Mouse (Mus musculus): ENCODE results near the gene Rps10. TPM values are rescaled to one million over a fixed set of nuclear protein-coding genes. Genes with fewer than 3 reads are reported as not detected.
A peak's percentile ranks its signal among the peaks of the same experiment; 100 is the strongest.

The Rps10 gene
- polyA plus RNA-seq, 1 experiment = 488 TPM

GRCm38 (mm10) chr17:27621705-27622531, 14.6 kb downstream of the Rps10 start:
- peak; percentile 38 to 54 for DNase-seq
- no peaks in the 10 kb centered on the region for H3K27me3 ChIP-seq (ENCODE audit: control insufficient read depth, insufficient read depth, low read length)
- TF ChIP-seq CTCF (IDR thresholded peaks at IDR 0.05; ENCODE audit: borderline replicate concordance, insufficient read depth, low read depth, low read length) (no peak), POLR2A (IDR thresholded peaks at IDR 0.05; ENCODE audit: borderline replicate concordance, insufficient read depth, low read length) (no peak)
- H3K4me3 ChIP-seq (replicated peaks; ENCODE audit: insufficient read depth, low read depth, low read length) = peak overlapping the region; percentile 79
- H3K4me1 ChIP-seq (ENCODE audit: control insufficient read depth, insufficient read depth, low read length) = peaks cover 18% of the 10 kb centered on the region
- H3K27ac ChIP-seq (ENCODE audit: insufficient read depth, low read length) = peak overlapping the region; percentile 60; the same call in 1 of the 2 replicates
- WGBS = 1% methylated on average over 23 of the region's 23 CpGs

- TF ChIP-seq CTCF (IDR thresholded peaks at IDR 0.05; ENCODE audit: borderline replicate concordance, insufficient read depth, low read depth, low read length) = no peak
- no peak for TF ChIP-seq POLR2A (IDR thresholded peaks at IDR 0.05; ENCODE audit: borderline replicate concordance, insufficient read depth, low read length)
- 6% methylated on average over 8 of the region's 8 CpGs for WGBS
Measured at GRCm38 (mm10) chr17:27621161-27621560, 15.3 kb downstream of the Rps10 start.

GRCm38 (mm10) chr17:27615388-27615787, 21.1 kb downstream of the Rps10 start:
- Histone ChIP-seq H3K4me3 (replicated peaks; ENCODE audit: insufficient read depth, low read depth, low read length) (no peak overlapping the region), H3K27me3 (ENCODE audit: control insufficient read depth, insufficient read depth, low read length) (no peaks in the 10 kb centered on the region), H3K27ac (ENCODE audit: insufficient read depth, low read length) (no peak overlapping the region), H3K4me1 (ENCODE audit: control insufficient read depth, insufficient read depth, low read length) (peaks cover 56% of the 10 kb centered on the region)
- TF ChIP-seq CTCF (IDR thresholded peaks at IDR 0.05; ENCODE audit: borderline replicate concordance, insufficient read depth, low read depth, low read length) (no peak), POLR2A (IDR thresholded peaks at IDR 0.05; ENCODE audit: borderline replicate concordance, insufficient read depth, low read length) (no peak)
- WGBS = 24% methylated on average over 7 of the region's 7 CpGs
- DNase-seq = no peak

More at GRCm38 (mm10) chr17:27621161-27621560, 15.3 kb downstream of the Rps10 start:
- Histone ChIP-seq H3K4me1 (ENCODE audit: control insufficient read depth, insufficient read depth, low read length) (peaks cover 18% of the 10 kb centered on the region), H3K27ac (ENCODE audit: insufficient read depth, low read length) (peak overlapping the region; percentile 58; the same call in 1 of the 2 replicates), H3K27me3 (ENCODE audit: control insufficient read depth, insufficient read depth, low read length) (no peaks in the 10 kb centered on the region), H3K4me3 (replicated peaks; ENCODE audit: insufficient read depth, low read depth, low read length) (peak overlapping the region; percentile 79)
- peak in 1 of 2 experiments; percentile 29 for DNase-seq

GRCm38 (mm10) chr17:27613016-27613415, 23.5 kb downstream of the Rps10 start:
- no peaks in the 10 kb centered on the region for H3K27me3 ChIP-seq (ENCODE audit: control insufficient read depth, insufficient read depth, low read length)
- DNase-seq = peak in 1 of 2 experiments; percentile 58
- TF ChIP-seq CTCF (IDR thresholded peaks at IDR 0.05; ENCODE audit: borderline replicate concordance, insufficient read depth, low read depth, low read length) (no peak), POLR2A (IDR thresholded peaks at IDR 0.05; ENCODE audit: borderline replicate concordance, insufficient read depth, low read length) (no peak)
- H3K4me1 ChIP-seq (ENCODE audit: control insufficient read depth, insufficient read depth, low read length) = peaks cover 61% of the 10 kb centered on the region
- peak overlapping the region; percentile 62 for H3K27ac ChIP-seq (ENCODE audit: insufficient read depth, low read length)
- 7% methylated on average over 4 of the region's 4 CpGs for WGBS
- no peak overlapping the region for H3K4me3 ChIP-seq (replicated peaks; ENCODE audit: insufficient read depth, low read depth, low read length)

GRCm38 (mm10) chr17:27611994-27612393, 24.5 kb downstream of the Rps10 start:
- Histone ChIP-seq H3K27ac (ENCODE audit: insufficient read depth, low read length) (peak overlapping the region; percentile 47), H3K4me3 (replicated peaks; ENCODE audit: insufficient read depth, low read depth, low read length) (no peak overlapping the region), H3K27me3 (ENCODE audit: control insufficient read depth, insufficient read depth, low read length) (no peaks in the 10 kb centered on the region), H3K4me1 (ENCODE audit: control insufficient read depth, insufficient read depth, low read length) (peaks cover 60% of the 10 kb centered on the region)
- DNase-seq = no peak
- TF ChIP-seq CTCF (IDR thresholded peaks at IDR 0.05; ENCODE audit: borderline replicate concordance, insufficient read depth, low read depth, low read length) (no peak), POLR2A (IDR thresholded peaks at IDR 0.05; ENCODE audit: borderline replicate concordance, insufficient read depth, low read length) (no peak)
- WGBS = 59% methylated on average over 5 of the region's 5 CpGs

- Histone ChIP-seq H3K4me3 (replicated peaks; ENCODE audit: insufficient read depth, low read depth, low read length) (no peak overlapping the region), H3K27me3 (ENCODE audit: control insufficient read depth, insufficient read depth, low read length) (no peaks in the 10 kb centered on the region), H3K4me1 (ENCODE audit: control insufficient read depth, insufficient read depth, low read length) (peaks cover 60% of the 10 kb centered on the region), H3K27ac (ENCODE audit: insufficient read depth, low read length) (peak overlapping the region; percentile 47)
- 47% methylated on average over 3 of the region's 3 CpGs for WGBS
- TF ChIP-seq CTCF (IDR thresholded peaks at IDR 0.05; ENCODE audit: borderline replicate concordance, insufficient read depth, low read depth, low read length) (no peak), POLR2A (IDR thresholded peaks at IDR 0.05; ENCODE audit: borderline replicate concordance, insufficient read depth, low read length) (no peak)
- DNase-seq = no peak
Measured at GRCm38 (mm10) chr17:27611519-27611884, 25.0 kb downstream of the Rps10 start.

GRCm38 (mm10) chr17:27610679-27611518, 25.6 kb downstream of the Rps10 start:
- TF ChIP-seq CTCF (IDR thresholded peaks at IDR 0.05; ENCODE audit: borderline replicate concordance, insufficient read depth, low read depth, low read length) = no peak
- TF ChIP-seq POLR2A (IDR thresholded peaks at IDR 0.05; ENCODE audit: borderline replicate concordance, insufficient read depth, low read length) = no peak
- Histone ChIP-seq H3K4me3 (replicated peaks; ENCODE audit: insufficient read depth, low read depth, low read length) (no peak overlapping the region), H3K4me1 (ENCODE audit: control insufficient read depth, insufficient read depth, low read length) (peaks cover 64% of the 10 kb centered on the region), H3K27me3 (ENCODE audit: control insufficient read depth, insufficient read depth, low read length) (no peaks in the 10 kb centered on the region), H3K27ac (ENCODE audit: insufficient read depth, low read length) (peak overlapping the region; percentile 63)
- DNase-seq = peak in 1 of 2 experiments; percentile 47
- WGBS = 44% methylated on average over 10 of the region's 10 CpGs

Measured in cerebellum, adult 2 months (tissue).